Mouse (Mus musculus): Measurements from ENCODE around the gene Cdyl2. TPM values are rescaled to one million over a fixed set of nuclear protein-coding genes. Genes with fewer than 3 reads are reported as not detected.

Cdyl2 gene
- polyA plus RNA-seq, 1 experiment from 2014 or later, result 5.9 TPM

DNA sequence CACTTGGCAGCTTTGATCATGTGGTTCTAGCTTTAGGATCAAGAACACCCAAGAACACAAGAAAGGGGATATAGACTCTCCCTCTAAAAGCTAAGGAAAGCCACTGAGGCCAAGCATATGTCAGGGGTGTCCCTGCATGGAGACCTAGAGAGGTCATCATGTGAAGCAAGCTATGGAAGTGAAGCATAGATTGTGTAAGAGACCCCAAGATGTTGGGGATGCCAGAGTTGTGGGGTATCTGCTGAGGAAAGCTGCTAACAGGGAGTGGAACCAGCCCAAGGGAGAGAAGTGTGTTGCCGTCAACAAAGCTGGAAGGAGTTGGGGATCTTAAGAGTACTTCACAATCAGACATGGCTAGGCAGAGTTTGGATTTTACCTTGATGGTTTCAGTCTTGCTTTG, 7.9 kb upstream of the Cdyl2 start:
- H3K9me3 ChIP-seq (ENCODE audit: control insufficient read depth, low read length), result no peaks in the 10 kb centered on the region
- no peak for ATAC-seq (replicated peaks; ENCODE audit: low FRiP score, low TSS enrichment, low read depth)
- no peak overlapping the region for H3K9ac ChIP-seq (ENCODE audit: low read length)
- H3K27ac ChIP-seq (ENCODE audit: low read depth), result no peak overlapping the region
- 90% methylated on average over 1 of the region's 1 CpGs for WGBS
- H3K4me1 ChIP-seq (replicated peaks; ENCODE audit: control insufficient read depth, insufficient read depth, low read length), result no peaks in the 10 kb centered on the region
- H3K4me2 ChIP-seq (ENCODE audit: low read length), result no peak overlapping the region
- no peak overlapping the region for H3K4me3 ChIP-seq (ENCODE audit: low read depth, low read length)
- no peaks in the 10 kb centered on the region for H3K27me3 ChIP-seq (replicated peaks; ENCODE audit: control insufficient read depth, insufficient read depth, low read length)
- no peaks in the 10 kb centered on the region for H3K36me3 ChIP-seq (ENCODE audit: control insufficient read depth, insufficient read depth, low read length)
- DNase-seq (ENCODE audit: low spot score), result no peak

GRCm38 (mm10) chr8:116735306-116735705, 2.5 kb upstream of the Cdyl2 start:
- H3K27me3 ChIP-seq (replicated peaks; ENCODE audit: control insufficient read depth, insufficient read depth, low read length), result peaks cover 7% of the 10 kb centered on the region
- H3K4me3 ChIP-seq (ENCODE audit: low read depth, low read length), result no peak overlapping the region
- H3K9ac ChIP-seq (ENCODE audit: low read length), result no peak overlapping the region
- no peaks in the 10 kb centered on the region for H3K36me3 ChIP-seq (ENCODE audit: control insufficient read depth, insufficient read depth, low read length)
- H3K9me3 ChIP-seq (ENCODE audit: control insufficient read depth, low read length), result no peaks in the 10 kb centered on the region
- H3K4me1 ChIP-seq (replicated peaks; ENCODE audit: control insufficient read depth, insufficient read depth, low read length), result peaks cover 3% of the 10 kb centered on the region
- 48% methylated on average over 5 of the region's 5 CpGs for WGBS
- H3K27ac ChIP-seq (ENCODE audit: low read depth), result no peak overlapping the region
- DNase-seq (ENCODE audit: low spot score) (no peak), ATAC-seq (replicated peaks; ENCODE audit: low FRiP score, low TSS enrichment, low read depth) (no peak)
- no peak overlapping the region for H3K4me2 ChIP-seq (ENCODE audit: low read length)

DNA sequence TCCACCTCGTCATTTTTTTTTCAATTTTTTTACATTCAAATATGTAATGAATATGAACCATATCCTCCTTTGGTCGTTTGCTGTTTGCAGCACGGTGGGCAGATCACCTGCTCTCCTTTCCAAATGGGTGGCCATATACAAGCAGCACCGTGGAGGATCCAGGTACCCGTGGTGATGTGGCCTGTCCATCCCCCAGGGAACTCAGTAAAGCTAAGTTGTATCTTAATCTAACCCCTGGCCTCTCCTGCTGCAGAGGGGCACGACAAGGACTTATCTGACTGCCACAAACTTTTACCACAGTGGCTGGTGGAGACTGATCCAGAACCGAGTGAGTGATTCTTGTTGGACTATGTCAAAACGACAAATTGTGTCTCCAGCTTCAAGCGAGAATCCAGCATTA, 1.4 kb upstream of the Cdyl2 start:
- Histone ChIP-seq H3K27ac (ENCODE audit: low read depth) (no peak overlapping the region), H3K27me3 (replicated peaks; ENCODE audit: control insufficient read depth, insufficient read depth, low read length) (peaks cover 7% of the 10 kb centered on the region), H3K4me3 (ENCODE audit: low read depth, low read length) (no peak overlapping the region), H3K9ac (ENCODE audit: low read length) (no peak overlapping the region), H3K4me1 (replicated peaks; ENCODE audit: control insufficient read depth, insufficient read depth, low read length) (peaks cover 3% of the 10 kb centered on the region), H3K36me3 (ENCODE audit: control insufficient read depth, insufficient read depth, low read length) (no peaks in the 10 kb centered on the region), H3K4me2 (ENCODE audit: low read length) (no peak overlapping the region), H3K9me3 (ENCODE audit: control insufficient read depth, low read length) (no peaks in the 10 kb centered on the region)
- ATAC-seq (replicated peaks; ENCODE audit: low FRiP score, low TSS enrichment, low read depth) (no peak), DNase-seq (ENCODE audit: low spot score) (peak; percentile 51)
- WGBS, result 61% methylated on average over 9 of the region's 9 CpGs

- H3K4me3 ChIP-seq (ENCODE audit: low read depth, low read length), result peak overlapping the region; percentile 86
- DNase-seq (ENCODE audit: low spot score), result no peak
- no peaks in the 10 kb centered on the region for H3K36me3 ChIP-seq (ENCODE audit: control insufficient read depth, insufficient read depth, low read length)
- peaks cover 7% of the 10 kb centered on the region for H3K27me3 ChIP-seq (replicated peaks; ENCODE audit: control insufficient read depth, insufficient read depth, low read length)
- H3K4me1 ChIP-seq (replicated peaks; ENCODE audit: control insufficient read depth, insufficient read depth, low read length), result peaks cover 3% of the 10 kb centered on the region
- peaks cover 4% of the 10 kb centered on the region; the same call in 1 of the 2 replicates for H3K9me3 ChIP-seq (ENCODE audit: control insufficient read depth, low read length)
- H3K9ac ChIP-seq (ENCODE audit: low read length), result 0 out of 2 replicates have a peak overlapping the region, but pooled peaks have one; percentile 81
- H3K27ac ChIP-seq (ENCODE audit: low read depth), result no peak overlapping the region
- peak overlapping the region; percentile 71 for H3K4me2 ChIP-seq (ENCODE audit: low read length)
- 19% methylated on average over 3 of the region's 3 CpGs for WGBS
- ATAC-seq (replicated peaks; ENCODE audit: low FRiP score, low TSS enrichment, low read depth), result no peak
These were observed 840 bp upstream of the Cdyl2 start for GRCm38 (mm10) chr8:116733648-116734014.

DNA sequence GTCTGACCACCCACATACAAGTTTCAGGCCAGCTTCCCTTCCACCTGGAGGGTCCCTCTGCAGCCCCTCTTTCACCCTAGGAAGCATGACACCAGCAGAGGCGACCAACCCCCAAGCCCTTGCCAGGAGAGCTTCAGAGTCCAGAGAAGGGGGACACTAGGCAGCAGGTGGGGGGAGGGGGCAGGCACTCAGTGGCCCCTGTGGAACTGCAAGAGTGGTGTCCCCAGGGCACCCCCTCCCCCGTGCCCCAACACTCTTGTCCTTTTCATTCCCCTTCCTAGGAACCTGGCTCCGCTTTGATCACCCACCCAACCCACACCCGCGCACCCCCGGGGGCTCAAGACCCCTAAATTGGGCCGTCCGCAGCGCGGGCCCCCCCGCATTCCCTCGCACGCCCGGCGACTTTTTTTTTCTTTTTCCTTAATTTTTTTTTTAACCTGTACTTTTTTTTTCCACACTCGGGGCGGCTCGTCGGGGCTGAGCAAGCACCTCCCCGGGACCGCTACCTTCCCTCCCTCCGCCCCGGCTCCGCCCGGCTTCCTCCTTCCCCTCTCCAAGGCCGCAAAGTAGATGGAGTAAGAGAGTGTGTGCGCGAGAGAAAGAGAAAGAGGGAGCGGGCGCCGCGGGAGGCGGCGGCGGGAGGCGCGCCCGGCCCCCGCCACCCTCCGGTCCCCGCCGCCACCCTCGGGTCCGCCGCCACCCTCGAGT, 661 bp downstream of the Cdyl2 start:
- H3K9me3 ChIP-seq (ENCODE audit: control insufficient read depth, low read length), result peaks cover 6% of the 10 kb centered on the region; the same call in 1 of the 2 replicates
- H3K27ac ChIP-seq (ENCODE audit: low read depth), result peak overlapping the region; percentile 77
- 4% methylated on average over 24 of the region's 46 CpGs for WGBS
- no peak for DNase-seq (ENCODE audit: low spot score)
- H3K4me1 ChIP-seq (replicated peaks; ENCODE audit: control insufficient read depth, insufficient read depth, low read length), result peaks cover 3% of the 10 kb centered on the region
- peak overlapping the region; percentile 71 for H3K4me2 ChIP-seq (ENCODE audit: low read length)
- H3K9ac ChIP-seq (ENCODE audit: low read length), result peak overlapping the region; percentile 81
- H3K4me3 ChIP-seq (ENCODE audit: low read depth, low read length), result peak overlapping the region; percentile 86
- peak; percentile 74 for ATAC-seq (replicated peaks; ENCODE audit: low FRiP score, low TSS enrichment, low read depth)
- H3K36me3 ChIP-seq (ENCODE audit: control insufficient read depth, insufficient read depth, low read length), result no peaks in the 10 kb centered on the region
- peaks cover 7% of the 10 kb centered on the region for H3K27me3 ChIP-seq (replicated peaks; ENCODE audit: control insufficient read depth, insufficient read depth, low read length)

DNA sequence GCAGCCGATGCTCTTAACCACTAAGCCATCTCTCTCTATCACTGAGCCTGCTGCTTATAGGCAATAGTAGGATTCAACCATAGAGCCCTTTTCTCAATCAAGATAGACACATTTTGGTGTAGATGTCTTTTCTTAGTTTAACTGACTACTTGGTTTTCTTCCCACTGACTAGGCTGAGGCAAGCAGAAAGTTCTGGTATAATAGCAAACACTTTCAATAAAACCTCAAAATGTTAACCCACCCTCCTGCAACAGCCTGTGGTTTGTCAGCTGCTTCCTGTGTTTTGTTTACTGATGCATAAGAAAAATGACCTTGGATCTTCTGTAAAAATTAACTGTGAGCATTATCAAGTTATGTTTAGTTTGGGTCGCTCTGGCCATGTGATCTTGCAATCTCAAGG, 11.3 kb downstream of the Cdyl2 start:
- H3K27me3 ChIP-seq (replicated peaks; ENCODE audit: control insufficient read depth, insufficient read depth, low read length), result no peaks in the 10 kb centered on the region
- WGBS, result 85% methylated on average over 2 of the region's 2 CpGs
- H3K36me3 ChIP-seq (ENCODE audit: control insufficient read depth, insufficient read depth, low read length), result no peaks in the 10 kb centered on the region
- H3K4me2 ChIP-seq (ENCODE audit: low read length), result no peak overlapping the region
- ATAC-seq (replicated peaks; ENCODE audit: low FRiP score, low TSS enrichment, low read depth) (no peak), DNase-seq (ENCODE audit: low spot score) (no peak)
- H3K9me3 ChIP-seq (ENCODE audit: control insufficient read depth, low read length), result peaks cover 9% of the 10 kb centered on the region
- no peak overlapping the region for H3K4me3 ChIP-seq (ENCODE audit: low read depth, low read length)
- no peaks in the 10 kb centered on the region for H3K4me1 ChIP-seq (replicated peaks; ENCODE audit: control insufficient read depth, insufficient read depth, low read length)
- no peak overlapping the region for H3K27ac ChIP-seq (ENCODE audit: low read depth)
- no peak overlapping the region for H3K9ac ChIP-seq (ENCODE audit: low read length)

DNA sequence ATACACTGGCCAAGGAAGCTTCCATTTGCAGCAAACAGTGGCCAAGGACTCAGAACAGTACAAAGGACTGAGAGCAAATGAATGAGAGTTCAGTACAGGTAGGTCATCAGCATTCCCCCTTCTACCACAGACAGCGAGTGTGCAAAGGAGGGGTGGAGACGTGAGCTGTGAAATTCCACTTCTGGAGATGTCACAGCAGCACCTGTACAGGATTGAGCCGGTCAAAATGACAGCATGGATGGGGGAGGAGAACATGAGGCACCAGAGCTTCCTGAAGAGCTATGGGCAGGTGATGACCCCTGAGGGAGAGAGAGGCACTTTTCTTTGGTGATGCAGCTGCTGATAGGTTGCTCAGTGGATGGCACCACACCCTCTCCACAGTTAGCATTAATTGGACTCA, 25.3 kb downstream of the Cdyl2 start:
- H3K9ac ChIP-seq (ENCODE audit: low read length), result no peak overlapping the region
- no peak overlapping the region for H3K4me2 ChIP-seq (ENCODE audit: low read length)
- DNase-seq (ENCODE audit: low spot score) (no peak), ATAC-seq (replicated peaks; ENCODE audit: low FRiP score, low TSS enrichment, low read depth) (no peak)
- H3K4me1 ChIP-seq (replicated peaks; ENCODE audit: control insufficient read depth, insufficient read depth, low read length), result no peaks in the 10 kb centered on the region
- no peak overlapping the region for H3K27ac ChIP-seq (ENCODE audit: low read depth)
- no peaks in the 10 kb centered on the region for H3K36me3 ChIP-seq (ENCODE audit: control insufficient read depth, insufficient read depth, low read length)
- no peaks in the 10 kb centered on the region for H3K9me3 ChIP-seq (ENCODE audit: control insufficient read depth, low read length)
- whole genome bisulfite sequencing, result 78% methylated on average over 3 of the region's 3 CpGs
- H3K27me3 ChIP-seq (replicated peaks; ENCODE audit: control insufficient read depth, insufficient read depth, low read length), result no peaks in the 10 kb centered on the region
- no peak overlapping the region for H3K4me3 ChIP-seq (ENCODE audit: low read depth, low read length)

DNA sequence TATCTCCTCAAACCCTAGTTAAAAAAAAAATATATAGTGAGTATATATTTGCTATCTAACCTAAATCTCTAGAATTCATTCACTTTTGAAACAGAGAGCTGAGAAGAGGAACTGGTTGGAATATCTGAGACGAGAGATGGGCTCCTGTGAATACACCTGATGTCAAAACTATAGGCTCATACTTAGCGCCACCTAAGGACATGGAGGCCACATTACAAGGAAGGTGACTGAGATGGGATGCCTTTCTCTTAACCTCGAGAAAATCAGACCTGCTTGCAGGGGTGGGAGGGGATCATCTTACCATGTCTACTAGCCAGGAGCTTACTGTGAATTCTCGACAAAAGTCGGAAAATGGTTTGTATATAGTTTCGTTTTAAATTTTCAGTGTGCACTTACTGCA, 30.3 kb downstream of the Cdyl2 start:
- 79% methylated on average over 6 of the region's 6 CpGs for WGBS
- H3K4me3 ChIP-seq (ENCODE audit: low read depth, low read length), result no peak overlapping the region
- H3K36me3 ChIP-seq (ENCODE audit: control insufficient read depth, insufficient read depth, low read length), result no peaks in the 10 kb centered on the region
- ATAC-seq (replicated peaks; ENCODE audit: low FRiP score, low TSS enrichment, low read depth) (no peak), DNase-seq (ENCODE audit: low spot score) (no peak)
- H3K9me3 ChIP-seq (ENCODE audit: control insufficient read depth, low read length), result 0 out of 2 replicates have a peak, but pooled peaks cover 2% of the 10 kb centered on the region
- H3K9ac ChIP-seq (ENCODE audit: low read length), result no peak overlapping the region
- no peak overlapping the region for H3K4me2 ChIP-seq (ENCODE audit: low read length)
- H3K4me1 ChIP-seq (replicated peaks; ENCODE audit: control insufficient read depth, insufficient read depth, low read length), result no peaks in the 10 kb centered on the region
- no peak overlapping the region for H3K27ac ChIP-seq (ENCODE audit: low read depth)
- no peaks in the 10 kb centered on the region for H3K27me3 ChIP-seq (replicated peaks; ENCODE audit: control insufficient read depth, insufficient read depth, low read length)

GRCm38 (mm10) chr8:116692931-116693330, 39.9 kb downstream of the Cdyl2 start:
- Histone ChIP-seq H3K36me3 (ENCODE audit: control insufficient read depth, insufficient read depth, low read length) (no peaks in the 10 kb centered on the region), H3K4me2 (ENCODE audit: low read length) (no peak overlapping the region), H3K9me3 (ENCODE audit: control insufficient read depth, low read length) (0 out of 2 replicates have a peak, but pooled peaks cover 4% of the 10 kb centered on the region), H3K4me3 (ENCODE audit: low read depth, low read length) (no peak overlapping the region), H3K9ac (ENCODE audit: low read length) (no peak overlapping the region), H3K27me3 (replicated peaks; ENCODE audit: control insufficient read depth, insufficient read depth, low read length) (no peaks in the 10 kb centered on the region), H3K4me1 (replicated peaks; ENCODE audit: control insufficient read depth, insufficient read depth, low read length) (no peaks in the 10 kb centered on the region), H3K27ac (ENCODE audit: low read depth) (no peak overlapping the region)
- DNase-seq (ENCODE audit: low spot score) (no peak), ATAC-seq (replicated peaks; ENCODE audit: low FRiP score, low TSS enrichment, low read depth) (no peak)
- 79% methylated on average over 15 of the region's 15 CpGs for WGBS
